Mouse (Mus musculus): ENCODE measurements around the gene Pik3ca. TPM values are rescaled to one million over a fixed set of nuclear protein-coding genes. Genes with fewer than 3 reads are reported as not detected.

Gene Pik3ca
- polyA plus RNA-seq, 1 experiment from 2014 or later = 3.4 TPM

DNA sequence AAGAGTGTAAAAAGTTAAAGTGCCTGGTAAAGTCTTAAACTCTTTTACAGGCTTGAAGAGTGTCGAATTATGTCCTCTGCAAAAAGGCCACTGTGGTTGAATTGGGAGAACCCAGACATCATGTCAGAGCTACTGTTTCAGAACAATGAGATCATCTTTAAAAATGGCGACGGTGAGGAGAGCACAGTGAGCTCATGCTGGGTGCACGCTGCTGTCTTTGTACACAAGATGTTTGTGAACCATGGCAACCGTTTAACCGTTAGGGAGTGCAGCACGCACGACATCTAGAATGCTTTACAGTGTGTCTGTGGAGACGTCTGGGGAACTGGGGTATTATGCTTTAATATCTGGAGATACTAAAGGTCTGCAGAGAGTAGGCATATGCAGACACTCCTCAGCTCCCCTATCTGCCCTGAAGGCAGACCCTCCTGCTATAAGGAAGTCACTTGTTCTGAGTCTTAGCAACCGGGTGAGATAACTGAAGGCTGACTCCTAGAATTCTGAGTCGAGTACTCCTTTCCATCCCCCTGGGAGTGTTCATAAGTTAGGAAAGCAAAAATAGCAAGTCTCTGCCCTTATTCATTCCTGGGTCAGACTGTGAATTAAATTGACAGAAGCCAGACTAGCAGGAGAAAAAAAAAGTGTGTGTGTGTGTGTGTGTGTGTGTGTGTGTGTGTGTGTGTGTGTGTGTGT is 57.0 kb downstream of the Pik3ca start:
- WGBS (ENCODE audit: insufficient replicate concordance) = 84% methylated on average over 11 of the region's 11 CpGs
- peaks cover 55% of the 10 kb centered on the region for H3K36me3 ChIP-seq (replicated peaks; ENCODE audit: insufficient read depth, low read length)
- no peaks in the 10 kb centered on the region for H3K9me3 ChIP-seq (ENCODE audit: low read length)

DNA sequence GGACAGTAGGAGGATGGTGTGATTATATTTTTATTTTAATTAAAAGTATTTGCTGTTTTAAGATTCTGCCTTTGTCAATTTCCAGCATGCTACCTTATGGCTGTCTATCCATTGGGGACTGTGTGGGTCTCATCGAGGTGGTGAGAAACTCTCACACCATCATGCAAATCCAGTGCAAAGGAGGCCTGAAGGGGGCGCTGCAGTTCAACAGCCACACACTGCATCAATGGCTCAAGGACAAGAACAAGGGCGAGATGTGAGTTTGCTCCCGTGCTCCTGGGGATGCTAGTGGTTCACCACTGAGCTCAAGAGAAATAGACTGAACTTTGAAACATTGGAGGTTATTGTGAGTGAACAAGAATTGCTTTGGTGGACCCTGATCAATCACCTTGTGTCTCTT is 62.3 kb downstream of the Pik3ca start:
- no peak overlapping the region for H3K4me3 ChIP-seq (ENCODE audit: low read depth, low read length)
- H3K4me2 ChIP-seq (ENCODE audit: low read depth, low read length) = no peak overlapping the region
- TF ChIP-seq EP300 (IDR thresholded peaks at IDR 0.05; ENCODE audit: low read depth) (no peak), CTCF (IDR thresholded peaks at IDR 0.05; ENCODE audit: low read depth) (peak; percentile 74)
- H3K4me1 ChIP-seq (ENCODE audit: insufficient read depth) = no peaks in the 10 kb centered on the region
- 68% methylated on average over 4 of the region's 4 CpGs for WGBS (ENCODE audit: insufficient replicate concordance)
- H3K27me3 ChIP-seq (ENCODE audit: insufficient read depth, low read length) = no peaks in the 10 kb centered on the region
- DNase-seq (peak; percentile 65), ATAC-seq (no peak; the same call in 1 of the 2 replicates)
- H3K9ac ChIP-seq (replicated peaks) = no peak overlapping the region
- no peaks in the 10 kb centered on the region for H3K9me3 ChIP-seq (ENCODE audit: low read length)
- H3K27ac ChIP-seq (ENCODE audit: low read depth) = no peak overlapping the region
- peaks cover 51% of the 10 kb centered on the region for H3K36me3 ChIP-seq (replicated peaks; ENCODE audit: insufficient read depth, low read length)

More for the DNA sequence above, 57.0 kb downstream of the Pik3ca start:
- H3K4me1 ChIP-seq (ENCODE audit: insufficient read depth) = no peaks in the 10 kb centered on the region
- no peak overlapping the region for H3K4me3 ChIP-seq (ENCODE audit: low read depth, low read length)
- TF ChIP-seq CTCF (IDR thresholded peaks at IDR 0.05; ENCODE audit: low read depth) = no peak
- no peak for TF ChIP-seq EP300 (IDR thresholded peaks at IDR 0.05; ENCODE audit: low read depth)
- no peak overlapping the region for H3K9ac ChIP-seq (replicated peaks)
- no peaks in the 10 kb centered on the region for H3K27me3 ChIP-seq (ENCODE audit: insufficient read depth, low read length)
- H3K4me2 ChIP-seq (ENCODE audit: low read depth, low read length) = no peak overlapping the region
- DNase-seq (no peak), ATAC-seq (no peak)
- H3K27ac ChIP-seq (ENCODE audit: low read depth) = no peak overlapping the region

GRCm38 (mm10) chr3:32467321-32467720 is 69.8 kb downstream of the Pik3ca start:
- TF ChIP-seq CTCF (IDR thresholded peaks at IDR 0.05; ENCODE audit: low read depth) (no peak), EP300 (IDR thresholded peaks at IDR 0.05; ENCODE audit: low read depth) (no peak)
- Histone ChIP-seq H3K27me3 (ENCODE audit: insufficient read depth, low read length) (no peaks in the 10 kb centered on the region), H3K4me1 (ENCODE audit: insufficient read depth) (0 out of 2 replicates have a peak, but pooled peaks cover 4% of the 10 kb centered on the region), H3K4me2 (ENCODE audit: low read depth, low read length) (no peak overlapping the region), H3K9me3 (ENCODE audit: low read length) (no peaks in the 10 kb centered on the region), H3K36me3 (replicated peaks; ENCODE audit: insufficient read depth, low read length) (peaks cover 15% of the 10 kb centered on the region), H3K9ac (replicated peaks) (no peak overlapping the region), H3K4me3 (ENCODE audit: low read depth, low read length) (no peak overlapping the region), H3K27ac (ENCODE audit: low read depth) (no peak overlapping the region)
- no peak for DNase-seq
- WGBS (ENCODE audit: insufficient replicate concordance) = 82% methylated on average over 4 of the region's 4 CpGs
- ATAC-seq = no peak

- no peak overlapping the region for H3K4me3 ChIP-seq (ENCODE audit: low read depth, low read length)
- no peaks in the 10 kb centered on the region for H3K9me3 ChIP-seq (ENCODE audit: low read length)
- no peak overlapping the region for H3K27ac ChIP-seq (ENCODE audit: low read depth)
- TF ChIP-seq EP300 (IDR thresholded peaks at IDR 0.05; ENCODE audit: low read depth) (no peak), CTCF (IDR thresholded peaks at IDR 0.05; ENCODE audit: low read depth) (no peak)
- ATAC-seq (no peak), DNase-seq (no peak)
- no peak overlapping the region for H3K4me2 ChIP-seq (ENCODE audit: low read depth, low read length)
- 58% methylated on average over 4 of the region's 4 CpGs for WGBS (ENCODE audit: insufficient replicate concordance)
- peaks cover 10% of the 10 kb centered on the region; the same call in 1 of the 2 replicates for H3K36me3 ChIP-seq (replicated peaks; ENCODE audit: insufficient read depth, low read length)
- H3K9ac ChIP-seq (replicated peaks) = no peak overlapping the region
- 0 out of 2 replicates have a peak, but pooled peaks cover 4% of the 10 kb centered on the region for H3K4me1 ChIP-seq (ENCODE audit: insufficient read depth)
- no peaks in the 10 kb centered on the region for H3K27me3 ChIP-seq (ENCODE audit: insufficient read depth, low read length)
These were observed 70.9 kb downstream of the Pik3ca start for GRCm38 (mm10) chr3:32468411-32468810.

- TF ChIP-seq CTCF (IDR thresholded peaks at IDR 0.05; ENCODE audit: low read depth) (no peak), EP300 (IDR thresholded peaks at IDR 0.05; ENCODE audit: low read depth) (no peak)
These were observed 73.0 kb downstream of the Pik3ca start for GRCm38 (mm10) chr3:32470449-32470848.

GRCm38 (mm10) chr3:32471098-32471497 is 73.6 kb downstream of the Pik3ca start:
- Histone ChIP-seq H3K9me3 (ENCODE audit: low read length) (no peaks in the 10 kb centered on the region), H3K27me3 (ENCODE audit: insufficient read depth, low read length) (no peaks in the 10 kb centered on the region), H3K4me1 (ENCODE audit: insufficient read depth) (0 out of 2 replicates have a peak, but pooled peaks cover 4% of the 10 kb centered on the region), H3K27ac (ENCODE audit: low read depth) (no peak overlapping the region), H3K4me2 (ENCODE audit: low read depth, low read length) (no peak overlapping the region), H3K4me3 (ENCODE audit: low read depth, low read length) (no peak overlapping the region), H3K9ac (replicated peaks) (no peak overlapping the region), H3K36me3 (replicated peaks; ENCODE audit: insufficient read depth, low read length) (no peaks in the 10 kb centered on the region)
- no peak for DNase-seq
- no peak for TF ChIP-seq CTCF (IDR thresholded peaks at IDR 0.05; ENCODE audit: low read depth)
- no peak for TF ChIP-seq EP300 (IDR thresholded peaks at IDR 0.05; ENCODE audit: low read depth)
- WGBS (ENCODE audit: insufficient replicate concordance) = 59% methylated on average over 6 of the region's 6 CpGs
- no peak for ATAC-seq

More at GRCm38 (mm10) chr3:32470449-32470848, 73.0 kb downstream of the Pik3ca start:
- WGBS (ENCODE audit: insufficient replicate concordance) = 80% methylated on average over 7 of the region's 7 CpGs
- DNase-seq = no peak
- 0 out of 2 replicates have a peak, but pooled peaks cover 4% of the 10 kb centered on the region for H3K4me1 ChIP-seq (ENCODE audit: insufficient read depth)
- no peak overlapping the region for H3K4me2 ChIP-seq (ENCODE audit: low read depth, low read length)
- no peak for ATAC-seq
- H3K27me3 ChIP-seq (ENCODE audit: insufficient read depth, low read length) = no peaks in the 10 kb centered on the region
- H3K4me3 ChIP-seq (ENCODE audit: low read depth, low read length) = no peak overlapping the region
- no peaks in the 10 kb centered on the region for H3K9me3 ChIP-seq (ENCODE audit: low read length)
- no peak overlapping the region for H3K27ac ChIP-seq (ENCODE audit: low read depth)
- no peaks in the 10 kb centered on the region for H3K36me3 ChIP-seq (replicated peaks; ENCODE audit: insufficient read depth, low read length)
- no peak overlapping the region for H3K9ac ChIP-seq (replicated peaks)
